Mouse (Mus musculus): Measurements from ENCODE around the gene Chrna7. TPM values are rescaled to one million over a fixed set of nuclear protein-coding genes. Genes with fewer than 3 reads are reported as not detected.

Gene Chrna7
- not detected in 2 replicates for polyA plus RNA-seq (2012)

DNA sequence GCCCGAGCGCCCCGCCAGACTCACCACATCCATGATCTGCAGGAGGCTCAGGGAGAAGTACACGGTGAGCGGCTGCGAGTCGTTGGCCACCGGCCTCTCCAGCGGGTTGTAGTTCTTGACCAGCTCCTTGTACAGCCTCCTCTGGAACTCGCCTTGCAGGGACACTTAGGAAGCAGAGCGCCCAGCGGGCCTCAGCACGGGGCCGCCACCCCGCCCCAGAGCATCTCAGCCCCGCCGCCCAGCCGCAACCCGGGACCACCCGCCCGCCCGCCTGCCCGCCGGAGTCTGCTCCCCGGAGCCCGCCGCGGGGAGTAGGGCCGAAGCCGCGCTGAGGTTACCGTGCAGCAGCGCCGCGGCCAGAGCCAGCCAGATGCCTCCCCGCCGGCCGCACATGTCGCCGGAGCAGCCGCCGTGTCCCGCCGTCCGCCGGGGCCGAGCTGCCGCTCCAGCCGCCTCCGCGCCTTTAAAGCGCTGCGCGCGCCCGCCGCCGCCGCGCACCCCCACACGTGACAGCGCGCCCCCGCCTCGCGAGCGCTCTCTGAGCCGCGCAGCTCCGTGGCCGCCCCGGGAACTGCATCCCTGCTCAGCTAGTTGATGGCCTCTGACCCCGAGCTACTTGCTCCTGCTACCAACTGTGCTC lies at the start of gene Chrna7:
Gene Chrna7 (minus strand): TSS at position 486 of the 640 bp plus-strand sequence.
- TF ChIP-seq GATA1 (IDR thresholded peaks at IDR 0.05; ENCODE audit: low read length) = no peak

DNA sequence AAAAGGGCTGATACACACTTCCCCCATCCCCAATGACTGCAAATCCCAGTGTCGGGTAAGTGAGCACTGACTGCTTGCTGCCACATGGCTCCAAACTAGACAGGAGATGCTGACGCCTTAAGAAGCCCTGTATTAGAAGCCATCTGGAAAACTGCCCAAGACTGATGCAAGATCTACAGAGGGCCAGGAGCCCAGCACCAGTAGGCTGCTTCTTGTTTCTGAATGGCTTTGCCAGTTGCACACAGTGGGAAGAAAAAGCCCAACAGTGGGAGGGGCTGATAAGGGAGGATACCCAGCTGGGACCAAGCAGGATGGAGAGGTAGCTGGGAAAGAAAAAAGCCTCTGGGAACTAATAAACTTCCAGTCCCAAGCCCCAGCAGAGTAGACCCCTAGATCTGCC lies 37.0 kb upstream of the Chrna7 start:
- no peak for TF ChIP-seq GATA1 (IDR thresholded peaks at IDR 0.05; ENCODE audit: low read length)

DNA sequence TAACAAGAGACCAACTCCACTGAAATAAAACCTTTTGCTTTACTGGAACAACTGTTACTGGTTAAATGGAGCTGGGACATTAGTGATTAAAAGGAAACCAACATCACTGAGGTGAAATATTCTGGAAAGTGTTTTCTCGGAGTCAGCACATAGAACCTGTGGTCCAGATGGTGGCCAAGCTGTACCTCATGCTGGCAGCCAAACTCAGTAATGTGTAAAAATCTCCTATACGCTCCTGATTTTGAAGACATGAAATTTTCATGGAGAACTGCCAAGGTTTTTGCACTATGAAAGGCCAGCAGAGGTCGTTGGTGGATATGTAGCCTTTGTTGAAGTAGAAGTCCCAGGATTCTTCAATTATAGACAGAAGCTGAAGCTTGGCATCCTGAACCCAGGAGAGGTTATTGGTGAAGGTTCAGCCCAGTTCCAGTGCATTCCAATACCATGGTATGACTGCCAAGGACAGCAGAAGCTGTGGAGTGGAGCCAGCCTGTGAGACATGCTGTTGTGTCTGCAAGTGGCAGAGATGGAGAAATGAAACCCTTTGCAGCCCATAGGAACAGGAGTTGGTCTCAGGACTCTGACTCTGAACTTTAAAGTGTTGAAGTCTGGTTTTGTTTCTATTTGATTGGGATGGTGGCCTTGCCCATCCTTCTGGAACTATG lies 25.6 kb upstream of the Chrna7 start:
- TF ChIP-seq GATA1 (IDR thresholded peaks at IDR 0.05; ENCODE audit: low read length) = no peak

DNA sequence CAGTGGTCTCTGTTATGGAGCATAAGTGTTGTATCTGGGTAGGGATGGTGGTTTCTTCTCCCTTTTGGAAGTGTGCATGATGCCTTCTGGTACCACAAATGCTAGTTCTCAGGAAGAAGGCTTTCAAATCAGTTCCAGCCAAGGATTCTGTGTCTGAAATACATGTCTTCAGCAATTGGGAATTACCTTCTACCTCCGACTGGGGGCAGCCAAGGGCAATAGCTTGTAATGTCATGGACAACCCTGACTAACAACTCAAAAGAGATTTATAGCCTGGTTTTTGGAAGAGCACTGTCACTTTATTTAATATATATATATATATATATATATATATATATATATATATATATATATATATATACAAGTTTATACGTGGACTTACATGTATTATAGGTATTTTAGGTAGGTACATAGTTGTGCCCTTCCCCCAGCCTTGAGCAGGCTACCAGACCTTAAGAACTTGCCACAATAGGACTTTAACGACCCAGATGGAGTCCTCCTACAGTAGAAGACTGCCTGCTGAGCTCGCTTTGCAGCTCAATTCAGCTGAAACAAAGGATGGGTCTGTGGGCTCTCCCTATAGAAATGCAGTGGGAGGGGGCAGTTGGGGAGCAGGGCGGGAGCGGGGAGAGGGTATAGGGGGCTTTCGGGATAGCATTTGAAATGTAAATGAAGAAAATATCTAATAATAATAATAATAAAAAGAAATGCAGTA lies 12.9 kb upstream of the Chrna7 start:
- TF ChIP-seq GATA1 (IDR thresholded peaks at IDR 0.05; ENCODE audit: low read length) = no peak

DNA sequence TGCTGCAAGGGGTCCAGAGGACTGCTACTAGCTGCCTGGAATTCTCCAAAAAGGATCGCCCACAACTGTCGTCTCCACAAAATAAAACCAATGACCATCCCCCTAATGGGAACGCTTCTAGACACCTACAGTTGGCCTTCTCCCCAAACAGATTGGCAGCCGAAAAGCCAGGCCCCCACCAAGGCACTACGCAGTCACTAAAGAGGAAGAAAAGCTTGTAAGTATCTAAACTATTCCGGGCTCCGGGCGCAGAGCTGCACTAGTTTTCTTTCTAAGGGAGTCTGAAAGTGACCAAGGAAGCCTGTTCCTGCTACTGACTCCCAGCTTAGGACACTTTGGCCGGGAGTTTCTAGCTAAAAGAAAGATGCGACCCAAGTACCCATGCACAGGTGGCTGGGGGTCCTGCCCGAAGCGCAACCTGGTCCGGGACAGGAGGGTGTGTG lies 707 bp downstream of the Chrna7 start:
- TF ChIP-seq GATA1 (IDR thresholded peaks at IDR 0.05; ENCODE audit: low read length) = no peak

DNA sequence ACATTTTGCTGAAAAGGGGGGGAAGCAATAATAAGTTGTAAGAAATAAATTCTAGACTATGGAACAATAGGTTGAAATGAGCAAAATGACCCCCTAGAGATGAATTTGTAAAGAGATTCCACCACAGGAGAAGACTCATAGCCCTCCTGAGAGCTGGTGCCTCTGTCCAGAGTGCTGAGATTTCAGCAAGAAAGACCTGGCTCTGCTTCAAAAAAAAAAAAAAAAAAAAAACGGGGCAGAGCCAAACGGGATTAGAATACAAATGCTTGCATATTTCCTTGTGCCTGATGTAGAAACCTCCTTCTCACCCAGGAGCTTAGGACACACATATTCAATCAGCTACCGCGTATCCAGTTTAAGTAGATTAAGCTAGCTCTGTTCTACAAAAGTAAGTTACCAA lies 2.9 kb downstream of the Chrna7 start:
- TF ChIP-seq GATA1 (IDR thresholded peaks at IDR 0.05; ENCODE audit: low read length) = no peak

DNA sequence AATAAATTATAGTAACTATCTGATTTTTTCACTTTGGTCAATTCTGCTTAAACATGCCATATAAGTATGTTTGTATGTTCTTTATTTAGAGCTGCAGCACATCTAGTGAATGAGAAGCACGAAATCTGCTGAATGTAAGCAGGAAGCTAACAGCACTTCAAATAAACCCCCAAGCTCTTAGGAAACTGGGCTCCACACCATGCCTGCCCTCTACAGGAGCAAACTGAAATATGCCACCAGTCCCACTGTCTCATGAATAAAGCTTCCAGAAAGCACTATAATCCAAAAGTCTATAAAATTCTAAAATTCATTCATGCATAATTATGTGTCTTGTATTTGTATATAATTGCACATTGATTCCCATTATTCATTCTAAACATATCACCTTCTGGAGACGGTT lies 5.2 kb downstream of the Chrna7 start:
- no peak for TF ChIP-seq GATA1 (IDR thresholded peaks at IDR 0.05; ENCODE audit: low read length)

DNA sequence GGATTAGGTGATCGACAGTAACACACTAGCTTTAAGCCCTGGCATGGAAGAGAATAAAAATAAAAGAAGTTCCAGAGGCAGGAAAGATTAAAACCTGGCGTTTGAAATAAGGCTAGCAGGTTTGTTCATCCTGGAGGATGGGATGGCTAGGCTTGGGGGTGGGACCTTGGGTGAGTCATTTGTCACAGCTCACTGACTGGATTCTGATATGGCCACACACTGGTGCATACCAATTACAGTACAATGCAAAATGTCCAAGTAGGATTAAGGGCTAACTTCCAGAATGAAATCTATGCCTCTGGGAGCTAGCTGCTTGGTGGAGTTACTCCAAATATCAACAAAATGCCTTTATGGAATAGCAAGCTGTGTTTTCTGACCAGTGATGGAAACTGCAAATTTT lies 16.8 kb downstream of the Chrna7 start:
- no peak for TF ChIP-seq GATA1 (IDR thresholded peaks at IDR 0.05; ENCODE audit: low read length)

DNA sequence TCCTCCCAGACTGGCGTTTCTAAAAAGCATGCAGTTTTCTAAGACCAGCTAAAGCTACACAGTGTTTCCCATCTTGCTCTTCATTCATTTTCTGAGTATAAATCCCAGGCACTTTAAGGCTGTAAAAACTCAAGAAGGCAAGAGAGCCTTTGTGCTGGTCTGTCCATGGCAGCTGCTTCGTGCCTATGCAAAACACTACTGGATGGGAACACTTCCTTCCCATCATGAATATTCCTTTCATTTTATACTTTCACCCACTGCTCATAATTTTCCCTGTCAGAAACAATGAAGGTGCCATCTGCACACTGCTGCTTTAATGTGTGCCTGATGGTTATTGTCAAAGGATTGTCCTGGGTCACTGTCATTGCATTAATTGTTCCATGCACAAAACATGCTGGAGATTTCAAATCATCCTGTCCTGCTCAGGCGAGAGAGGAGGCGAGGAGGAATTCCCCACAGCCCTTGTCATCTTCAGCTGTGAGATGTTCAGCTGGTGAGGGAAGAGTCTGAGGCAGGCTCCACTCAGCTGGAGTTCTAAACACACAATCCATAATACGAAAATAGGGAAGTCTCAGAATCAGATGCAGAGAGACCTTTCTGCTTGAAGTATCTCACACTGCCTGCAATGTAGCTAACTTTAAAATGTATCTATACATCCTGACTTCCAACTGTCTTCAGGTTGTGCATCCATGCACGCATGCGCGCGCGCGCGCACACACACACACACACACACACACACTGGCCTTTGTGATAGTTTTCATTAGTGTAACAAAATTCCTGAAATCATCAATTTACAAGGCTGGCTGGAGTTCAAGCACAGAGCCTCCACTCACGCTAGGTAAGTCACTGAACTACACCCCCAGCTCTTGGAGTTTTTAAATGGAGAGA lies 22.5 kb downstream of the Chrna7 start:
- no peak for TF ChIP-seq GATA1 (IDR thresholded peaks at IDR 0.05; ENCODE audit: low read length)

DNA sequence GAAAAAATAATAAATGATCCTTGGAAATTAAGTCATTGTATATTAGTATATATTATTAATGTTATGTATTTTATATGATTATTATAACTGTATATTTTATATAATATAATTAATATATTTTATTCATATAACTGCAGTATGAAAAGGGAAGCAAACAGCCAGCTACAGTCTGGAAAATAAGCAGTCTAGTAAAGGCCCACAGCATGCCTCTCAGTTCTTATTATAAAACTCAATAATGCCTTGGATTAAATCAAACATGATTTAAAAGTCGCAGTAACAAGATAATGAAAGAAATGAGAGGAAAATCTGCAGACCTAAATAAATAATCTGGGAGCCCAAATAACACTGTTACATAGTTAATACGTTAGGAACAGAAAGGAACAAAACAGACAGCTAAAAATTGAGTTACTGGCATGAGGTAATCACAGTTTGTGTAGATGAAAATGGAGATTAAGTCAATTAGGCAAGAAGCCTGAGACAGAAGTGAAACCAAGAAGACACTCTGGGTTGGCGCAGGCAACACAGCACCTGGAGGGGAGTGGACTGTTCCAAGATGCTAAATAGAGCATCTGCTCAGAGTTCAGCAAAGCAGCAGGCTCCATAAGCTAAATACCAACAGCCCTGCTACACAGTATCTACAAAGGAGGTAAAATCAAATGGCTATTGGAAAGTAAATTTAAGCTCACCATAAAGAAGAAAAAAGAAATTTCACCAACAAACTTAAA lies 42.1 kb downstream of the Chrna7 start:
- TF ChIP-seq GATA1 (IDR thresholded peaks at IDR 0.05; ENCODE audit: low read length) = no peak

DNA sequence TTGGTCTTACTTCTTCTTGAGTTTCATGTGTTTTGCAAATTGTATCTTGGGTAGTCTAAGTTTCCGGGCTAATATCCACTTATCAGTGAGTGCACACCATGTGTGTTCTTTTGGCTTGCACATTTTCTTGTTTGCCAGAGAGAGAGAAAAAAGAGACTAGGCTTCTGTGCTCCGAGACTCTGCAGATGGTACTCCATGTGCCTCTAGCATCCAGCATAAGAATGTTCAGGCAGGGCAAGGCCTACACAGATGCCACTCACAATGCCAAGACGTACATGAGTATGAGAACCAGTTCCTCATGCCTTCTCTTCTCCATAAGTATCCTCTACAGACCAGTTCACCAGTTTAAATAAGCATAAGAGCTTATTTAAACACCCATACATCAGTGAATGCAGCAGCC lies 47.8 kb downstream of the Chrna7 start:
- no peak for TF ChIP-seq GATA1 (IDR thresholded peaks at IDR 0.05; ENCODE audit: low read length)

DNA sequence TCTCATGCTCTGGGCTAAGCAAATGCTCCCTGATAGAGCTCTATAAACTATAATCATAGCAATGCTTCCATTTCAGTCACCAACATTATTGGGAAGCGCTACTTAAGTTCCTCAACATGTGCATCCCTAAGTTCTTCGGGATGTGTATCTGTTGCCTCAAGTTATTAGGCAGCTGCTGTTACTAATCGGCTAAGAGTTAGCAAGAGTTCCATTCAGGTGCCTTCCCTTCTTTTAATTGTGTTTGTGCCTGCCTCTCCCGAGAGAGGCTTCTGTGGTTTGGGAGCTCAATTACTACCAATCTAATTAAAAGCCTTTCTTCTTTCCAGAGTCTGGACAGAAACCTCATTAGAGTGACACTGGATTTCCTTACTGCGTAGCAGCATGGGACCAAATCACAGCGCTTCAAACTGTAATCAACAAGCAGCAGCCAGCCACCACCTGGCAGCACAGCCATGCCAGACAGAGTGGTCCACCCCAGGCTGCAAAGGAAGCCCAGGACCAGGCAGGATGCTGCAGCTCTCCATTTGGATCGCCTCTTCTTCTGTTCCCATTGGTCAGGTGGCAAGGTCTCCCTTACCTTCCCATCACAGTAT lies 50.0 kb downstream of the Chrna7 start:
- no peak for TF ChIP-seq GATA1 (IDR thresholded peaks at IDR 0.05; ENCODE audit: low read length)

DNA sequence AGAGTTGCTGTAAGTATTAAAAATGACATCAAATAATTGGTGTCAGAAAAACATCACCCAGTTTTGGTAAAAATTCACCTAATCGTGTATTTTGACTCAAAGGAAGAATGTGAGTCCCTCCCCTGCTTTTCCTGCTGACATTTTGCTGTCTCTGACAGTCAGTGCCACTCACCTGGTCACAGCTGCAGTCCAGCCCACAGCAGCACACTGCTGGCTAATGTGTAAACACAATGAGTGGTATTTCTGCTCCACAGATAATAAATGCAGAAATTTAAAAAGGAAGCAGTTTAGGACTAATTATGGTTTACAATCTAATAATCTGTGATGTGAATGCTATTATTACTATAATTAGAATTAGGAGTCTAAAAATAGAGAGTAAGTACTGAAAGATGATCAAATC lies 59.1 kb downstream of the Chrna7 start:
- TF ChIP-seq GATA1 (IDR thresholded peaks at IDR 0.05; ENCODE audit: low read length) = no peak

DNA sequence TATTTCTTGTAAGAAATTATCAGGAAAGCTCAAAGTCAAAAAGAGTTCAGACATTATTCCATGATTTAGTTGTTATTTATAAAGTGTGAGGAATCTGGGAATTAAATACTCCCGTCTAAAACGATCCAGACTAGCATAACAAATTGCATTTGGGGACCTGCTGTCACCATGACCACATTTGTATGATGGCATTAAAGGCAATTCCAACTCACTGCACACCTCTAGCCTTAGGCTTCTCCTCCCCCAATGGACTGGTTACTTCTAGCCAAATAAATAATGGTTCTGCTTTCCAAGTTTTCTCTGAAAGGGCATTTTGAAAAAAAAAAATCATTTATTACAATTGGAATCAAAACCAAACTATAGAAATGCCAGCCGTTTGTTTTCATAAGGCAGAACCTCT lies 63.6 kb downstream of the Chrna7 start:
- no peak for TF ChIP-seq GATA1 (IDR thresholded peaks at IDR 0.05; ENCODE audit: low read length)

DNA sequence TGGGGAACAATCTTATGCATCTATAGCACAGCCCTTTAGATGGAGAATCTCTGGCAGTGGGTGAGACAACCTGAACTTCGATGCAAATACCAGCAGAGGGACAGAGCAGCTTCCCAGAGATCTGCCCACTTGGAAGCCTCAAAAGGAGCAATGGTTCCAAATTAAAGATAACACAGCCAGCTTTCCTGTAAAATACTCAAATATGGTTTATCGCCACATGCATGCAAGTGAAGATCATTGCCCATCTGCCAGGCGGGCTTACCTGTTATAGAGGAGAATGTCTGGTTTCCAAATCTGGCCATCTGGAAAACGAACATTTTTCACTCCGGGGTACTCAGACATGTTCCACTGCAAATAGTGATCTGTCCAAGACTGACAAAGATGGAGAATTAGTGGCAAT lies 64.0 kb downstream of the Chrna7 start:
- TF ChIP-seq GATA1 (IDR thresholded peaks at IDR 0.05; ENCODE audit: low read length) = no peak
